Mouse (Mus musculus): ENCODE data around the gene Clcn2.
A peak's percentile ranks its signal among the peaks of the same experiment; 100 is the strongest.

The Clcn2 gene

GRCm38 (mm10) chr16:20722736-20723135 is 5.2 kb upstream of the Clcn2 start:
- peak; percentile 32 for DNase-seq (ENCODE audit: low read depth)

GRCm38 (mm10) chr16:20721808-20722207 is 4.3 kb upstream of the Clcn2 start:
- no peak for DNase-seq (ENCODE audit: low read depth)

GRCm38 (mm10) chr16:20717978-20718670 is 578 bp upstream of the Clcn2 start:
- peak; percentile 63 for DNase-seq (ENCODE audit: low read depth)

GRCm38 (mm10) chr16:20716841-20717180 is 735 bp downstream of the Clcn2 start:
- no peak for DNase-seq (ENCODE audit: low read depth)

GRCm38 (mm10) chr16:20715976-20716840 is 1.3 kb downstream of the Clcn2 start:
- DNase-seq (ENCODE audit: low read depth), result peak; percentile 69

GRCm38 (mm10) chr16:20715566-20715965 is 2.0 kb downstream of the Clcn2 start:
- DNase-seq (ENCODE audit: low read depth), result no peak

GRCm38 (mm10) chr16:20715161-20715560 is 2.4 kb downstream of the Clcn2 start:
- DNase-seq (ENCODE audit: low read depth), result no peak

- no peak for DNase-seq (ENCODE audit: low read depth)
Observed at GRCm38 (mm10) chr16:20714307-20715080, 3.1 kb downstream of the Clcn2 start.

- no peak for DNase-seq (ENCODE audit: low read depth)
Observed at GRCm38 (mm10) chr16:20712889-20713288, 4.7 kb downstream of the Clcn2 start.

- no peak for DNase-seq (ENCODE audit: low read depth)
Observed at GRCm38 (mm10) chr16:20712190-20712589, 5.4 kb downstream of the Clcn2 start.

GRCm38 (mm10) chr16:20710810-20711209 is 6.7 kb downstream of the Clcn2 start:
- peak; percentile 45 for DNase-seq (ENCODE audit: low read depth)

- DNase-seq (ENCODE audit: low read depth), result no peak
Observed at GRCm38 (mm10) chr16:20710370-20710769, 7.2 kb downstream of the Clcn2 start.

- no peak for DNase-seq (ENCODE audit: low read depth)
Observed at GRCm38 (mm10) chr16:20708939-20709734, 8.4 kb downstream of the Clcn2 start.

- DNase-seq (ENCODE audit: low read depth), result no peak
Observed at GRCm38 (mm10) chr16:20708220-20708938, 9.2 kb downstream of the Clcn2 start.

- DNase-seq (ENCODE audit: low read depth), result no peak
Observed at GRCm38 (mm10) chr16:20706407-20707055, 11.0 kb downstream of the Clcn2 start.

- DNase-seq (ENCODE audit: low read depth), result peak; percentile 32
Observed at GRCm38 (mm10) chr16:20705786-20706185, 11.8 kb downstream of the Clcn2 start.

- no peak for DNase-seq (ENCODE audit: low read depth)
Observed at GRCm38 (mm10) chr16:20703699-20704400, 13.7 kb downstream of the Clcn2 start.

- DNase-seq (ENCODE audit: low read depth), result no peak
Observed at GRCm38 (mm10) chr16:20703071-20703470, 14.5 kb downstream of the Clcn2 start.

GRCm38 (mm10) chr16:20702522-20702893 is 15.0 kb downstream of the Clcn2 start:
- peak; percentile 74 for DNase-seq (ENCODE audit: low read depth)

Measured in 416B (cell line).